Mouse (Mus musculus) forebrain, embryonic 15.5 days (tissue): ENCODE results near the gene Ssr4. TPM values are rescaled to one million over a fixed set of nuclear protein-coding genes. Genes with fewer than 3 reads are reported as not detected.

Experiments used
- ATAC-seq: fragments of 200-750 bp; cut with Nextera tagmentation; replicated peaks from 2 replicates; pipeline ENCODE4 v1.8.0; 2017; ENCODE audit warnings: mild to moderate bottlenecking, moderate TSS enrichment, moderate library complexity
- H3K27ac ChIP-seq: fragments of 300-500 bp; sonication (generic); replicated peaks from 2 replicates; pipeline ENCODE4 v1.5.1; 2015; ENCODE audit warnings: mild to moderate bottlenecking, inconsistent platforms
- H3K27me3 ChIP-seq: fragments of 300-500 bp; sonication (generic); 2 replicates; pipeline ENCODE4 v1.6.1; 2015; ENCODE audit warnings: inconsistent platforms
- H3K36me3 ChIP-seq: fragments of 300-500 bp; sonication (generic); 2 replicates; pipeline ENCODE4 v1.6.1; 2015; ENCODE audit warnings: mild to moderate bottlenecking, inconsistent platforms
- H3K4me1 ChIP-seq: fragments of 300-500 bp; sonication (generic); 2 replicates; pipeline ENCODE4 v1.6.1; 2015; ENCODE audit warnings: inconsistent platforms
- H3K4me2 ChIP-seq: fragments of 300-500 bp; sonication (generic); replicated peaks from 2 replicates; pipeline ENCODE4 v1.6.1; 2015; ENCODE audit warnings: mild to moderate bottlenecking, inconsistent platforms
- H3K4me3 ChIP-seq: fragments of 300-500 bp; sonication (generic); 2 replicates; pipeline ENCODE4 v1.5.1; 2015; ENCODE audit warnings: mild to moderate bottlenecking, inconsistent platforms
- H3K9ac ChIP-seq: fragments of 300-500 bp; sonication (generic); replicated peaks from 2 replicates; pipeline ENCODE4 v1.6.1; 2015; ENCODE audit warnings: mild to moderate bottlenecking, inconsistent platforms
- H3K9me3 ChIP-seq: fragments of 300-500 bp; sonication (generic); 2 replicates; pipeline ENCODE4 v1.6.1; 2016; ENCODE audit warnings: inconsistent platforms
- WGBS: fragments of 180-500 bp; shearing (Covaris S2); methylation state at CpG from one replicate; pipeline ENCODE4 v1.1.7; 2015; ENCODE audit warnings: mixed read lengths; 5-methylcytosine and 5-hydroxymethylcytosine counted together
- polyA plus RNA-seq: library from polyadenylated mRNA; unstranded; fragments of >200 nt; fragmentation: Nextera tagmentation; extraction: Ambion mirVana; gene quantifications from 2 replicates; pipeline ENCODE4 v1.2.1, GENCODE M21; 2015

The Ssr4 gene
- polyA plus RNA-seq, 1 experiment from 2014 or later = 126 TPM

- Histone ChIP-seq H3K27me3 (no peaks in the 10 kb centered on the region), H3K4me1 (no peaks in the 10 kb centered on the region), H3K4me3 (no peak overlapping the region), H3K4me2 (no peak overlapping the region), H3K9me3 (no peaks in the 10 kb centered on the region), H3K9ac (no peak overlapping the region), H3K27ac (no peak overlapping the region), H3K36me3 (peaks cover 17% of the 10 kb centered on the region)
- no peak; the same call in 1 of the 2 replicates for ATAC-seq
- WGBS = 74% methylated on average over 10 of the region's 10 CpGs
These were observed 11.9 kb upstream of the Ssr4 start for GRCm38 (mm10) chrX:73774802-73775483.

DNA sequence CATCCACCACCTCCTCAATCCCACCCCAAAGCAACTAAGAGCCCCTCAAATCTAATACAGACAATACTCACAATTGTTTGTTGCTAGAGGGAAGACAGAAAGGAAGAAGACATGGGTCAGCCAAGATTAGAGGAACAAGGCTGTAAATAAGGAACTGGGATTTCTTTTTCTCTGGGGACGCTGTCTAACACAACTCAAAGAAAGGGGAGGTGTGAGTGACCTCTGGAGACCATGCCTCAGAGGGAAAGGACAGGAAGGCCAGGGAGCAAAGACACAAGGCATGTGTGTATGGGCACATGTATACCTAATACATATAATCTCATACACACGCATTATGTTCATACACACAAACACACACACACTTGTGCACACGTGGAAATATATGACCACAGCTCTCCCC, 4.6 kb upstream of the Ssr4 start:
- ATAC-seq = no peak
- H3K4me3 ChIP-seq = no peak overlapping the region
- WGBS = 92% methylated on average over 3 of the region's 3 CpGs
- peaks cover 16% of the 10 kb centered on the region for H3K4me1 ChIP-seq
- H3K27ac ChIP-seq = no peak overlapping the region
- no peaks in the 10 kb centered on the region for H3K27me3 ChIP-seq
- no peak overlapping the region for H3K4me2 ChIP-seq
- no peaks in the 10 kb centered on the region for H3K9me3 ChIP-seq
- peaks cover 26% of the 10 kb centered on the region for H3K36me3 ChIP-seq
- H3K9ac ChIP-seq = no peak overlapping the region

DNA sequence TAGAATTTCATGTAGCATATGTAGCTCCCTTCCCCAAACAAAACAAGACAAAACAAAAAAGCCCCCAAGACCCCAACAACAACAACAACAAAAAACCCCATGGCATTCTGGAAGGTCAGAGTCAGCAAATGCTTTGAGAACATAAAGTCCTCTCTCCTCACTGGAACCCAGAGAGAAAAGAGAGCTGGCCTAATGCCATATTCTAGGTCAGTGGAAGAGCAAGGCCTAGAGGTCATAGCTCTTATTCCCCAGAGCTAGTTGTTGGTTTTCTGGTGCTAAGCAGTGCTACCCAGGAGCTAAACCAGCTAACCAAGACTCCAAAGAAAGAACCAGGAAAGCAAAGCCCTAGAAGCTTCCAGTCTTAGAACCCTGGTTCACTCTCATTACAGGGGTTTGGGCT, 1.2 kb upstream of the Ssr4 start:
- no peak for ATAC-seq
- H3K4me1 ChIP-seq = peaks cover 31% of the 10 kb centered on the region
- H3K27ac ChIP-seq = peak overlapping the region; percentile 91
- no peaks in the 10 kb centered on the region for H3K9me3 ChIP-seq
- peak overlapping the region; percentile 65 for H3K4me3 ChIP-seq
- no peaks in the 10 kb centered on the region for H3K27me3 ChIP-seq
- peak overlapping the region; percentile 63 for H3K9ac ChIP-seq
- H3K4me2 ChIP-seq = peak overlapping the region; percentile 50
- peaks cover 7% of the 10 kb centered on the region; the same call in 1 of the 2 replicates for H3K36me3 ChIP-seq

- no peaks in the 10 kb centered on the region for H3K27me3 ChIP-seq
- peak overlapping the region; percentile 91 for H3K27ac ChIP-seq
- no peaks in the 10 kb centered on the region for H3K9me3 ChIP-seq
- ATAC-seq = no peak; the same call in 1 of the 2 replicates
- WGBS = 33% methylated on average over 22 of the region's 22 CpGs
- H3K9ac ChIP-seq = peak overlapping the region; percentile 67
- peak overlapping the region; percentile 65 for H3K4me3 ChIP-seq
- peaks cover 31% of the 10 kb centered on the region for H3K4me1 ChIP-seq
- peak overlapping the region; percentile 50 for H3K4me2 ChIP-seq
- peaks cover 7% of the 10 kb centered on the region; the same call in 1 of the 2 replicates for H3K36me3 ChIP-seq
These were observed 364 bp downstream of the Ssr4 start for GRCm38 (mm10) chrX:73787225-73787558.

DNA sequence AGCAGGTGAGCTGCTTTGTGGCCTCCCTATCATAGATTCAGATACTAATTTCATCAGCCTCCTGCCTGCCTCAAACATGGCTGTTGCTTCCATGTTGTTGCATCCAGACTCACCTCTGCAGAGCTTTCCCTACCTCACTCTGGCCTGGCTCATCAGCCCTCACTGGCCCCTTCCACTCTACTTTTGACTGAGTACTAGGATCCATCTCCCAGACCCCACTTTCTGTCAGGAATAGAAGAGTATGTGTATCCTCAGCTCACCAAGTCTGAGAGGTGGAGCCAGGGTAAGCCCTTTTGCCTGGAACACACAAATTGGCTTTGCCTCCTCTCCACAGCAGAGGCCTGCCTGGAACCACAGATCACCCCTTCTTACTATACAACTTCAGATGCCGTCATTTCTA, 1.7 kb downstream of the Ssr4 start:
- H3K9me3 ChIP-seq = no peaks in the 10 kb centered on the region
- H3K36me3 ChIP-seq = peaks cover 7% of the 10 kb centered on the region; the same call in 1 of the 2 replicates
- H3K4me1 ChIP-seq = peaks cover 31% of the 10 kb centered on the region
- H3K9ac ChIP-seq = no peak overlapping the region
- no peaks in the 10 kb centered on the region for H3K27me3 ChIP-seq
- no peak overlapping the region for H3K27ac ChIP-seq
- ATAC-seq = no peak
- H3K4me2 ChIP-seq = 0 out of 2 replicates have a peak overlapping the region, but pooled peaks have one; percentile 50
- 81% methylated on average over 1 of the region's 1 CpGs for WGBS
- H3K4me3 ChIP-seq = no peak overlapping the region

DNA sequence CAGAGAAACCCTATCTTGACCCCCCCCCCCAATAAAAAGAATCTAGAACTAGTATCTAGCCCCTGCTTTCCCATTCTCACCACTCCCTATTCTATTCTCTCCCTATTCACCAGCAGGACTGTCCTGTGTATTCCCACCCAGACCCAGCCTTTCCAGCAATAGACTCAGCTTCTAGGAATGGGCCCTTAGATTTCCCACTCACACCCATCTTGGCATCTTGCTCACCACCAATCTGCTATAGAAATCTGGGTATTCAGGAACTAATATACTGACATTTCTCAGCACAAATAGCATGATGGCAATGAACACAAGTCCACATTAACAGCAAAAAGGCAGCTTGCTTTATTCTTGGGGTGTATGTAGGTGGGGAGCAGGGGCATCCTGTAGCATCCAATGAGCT, 6.2 kb downstream of the Ssr4 start:
- no peak for ATAC-seq
- Histone ChIP-seq H3K36me3 (peaks cover 12% of the 10 kb centered on the region; the same call in 1 of the 2 replicates), H3K27me3 (no peaks in the 10 kb centered on the region), H3K4me3 (no peak overlapping the region), H3K9ac (no peak overlapping the region), H3K27ac (no peak overlapping the region), H3K4me1 (peaks cover 10% of the 10 kb centered on the region), H3K4me2 (no peak overlapping the region), H3K9me3 (no peaks in the 10 kb centered on the region)

DNA sequence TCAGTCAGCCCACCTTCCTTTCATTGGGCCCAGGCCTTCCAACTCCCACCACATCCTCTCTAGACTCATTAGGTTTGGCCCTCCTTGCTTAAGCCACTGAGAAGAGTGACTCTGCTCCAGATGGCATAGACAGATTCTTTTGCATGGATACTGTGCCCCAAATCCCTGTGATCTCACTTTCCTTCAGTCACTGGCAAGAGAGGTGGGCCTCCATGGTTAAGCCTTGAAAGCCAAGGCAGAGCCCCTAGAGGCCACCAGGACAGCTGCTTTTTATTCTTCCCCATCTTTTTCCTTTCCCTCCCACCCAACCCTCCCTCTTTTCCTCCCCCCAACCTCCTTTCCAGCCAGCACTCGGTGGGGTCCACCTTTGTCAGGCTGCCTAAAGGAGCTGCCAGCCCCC, 6.7 kb downstream of the Ssr4 start:
- no CpG with 5 or more reads among the region's 1 CpGs for WGBS
- H3K4me1 ChIP-seq = peaks cover 6% of the 10 kb centered on the region
- no peak overlapping the region for H3K4me2 ChIP-seq
- ATAC-seq = 0 out of 2 replicates have a peak, but pooled peaks have one; percentile 21
- H3K9me3 ChIP-seq = no peaks in the 10 kb centered on the region
- H3K4me3 ChIP-seq = no peak overlapping the region
- no peak overlapping the region for H3K27ac ChIP-seq
- no peak overlapping the region for H3K9ac ChIP-seq
- H3K36me3 ChIP-seq = peaks cover 12% of the 10 kb centered on the region; the same call in 1 of the 2 replicates
- no peaks in the 10 kb centered on the region for H3K27me3 ChIP-seq

DNA sequence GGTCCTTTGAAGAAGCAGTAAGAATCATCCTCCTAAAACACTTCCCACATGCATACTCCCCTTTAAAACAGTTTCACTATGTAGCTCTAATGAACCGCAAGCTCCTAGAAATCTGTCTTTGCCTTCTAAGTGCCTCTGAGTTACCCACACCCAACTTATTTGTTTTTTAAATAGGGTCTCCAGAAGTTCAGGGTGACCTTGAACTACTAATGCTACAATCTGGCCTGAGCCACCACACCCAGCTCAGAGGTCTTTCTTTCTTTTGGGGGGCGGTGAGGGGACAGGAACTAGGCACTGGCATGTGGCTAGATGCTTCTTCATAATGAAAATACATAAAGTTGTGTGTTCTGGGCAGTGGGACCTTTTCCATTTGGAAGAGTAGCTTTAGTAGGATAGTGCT, 10.7 kb downstream of the Ssr4 start:
- WGBS = 96% methylated on average over 2 of the region's 2 CpGs
- H3K4me2 ChIP-seq = no peak overlapping the region
- H3K36me3 ChIP-seq = peaks cover 5% of the 10 kb centered on the region; the same call in 1 of the 2 replicates

DNA sequence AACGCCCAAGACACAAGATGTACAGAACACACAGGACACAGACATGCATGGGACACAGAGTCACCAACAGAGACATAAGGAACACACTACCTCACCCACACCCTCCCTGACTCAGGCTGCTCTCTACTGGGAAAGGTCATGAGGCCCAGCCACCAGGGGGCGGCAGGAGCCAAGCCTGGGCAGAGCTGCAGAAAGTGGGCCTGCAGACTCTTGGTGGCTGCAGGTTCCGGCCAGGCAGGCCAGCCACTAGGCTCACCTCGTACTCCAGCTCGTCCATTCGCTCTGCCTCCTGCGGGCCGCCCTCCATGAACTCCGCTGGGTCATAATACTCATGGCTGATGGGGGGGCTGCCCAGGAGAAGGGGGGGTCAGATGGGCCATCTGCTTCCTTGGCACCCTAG, 11.7 kb downstream of the Ssr4 start:
- WGBS = 31% methylated on average over 9 of the region's 9 CpGs
- no peak overlapping the region for H3K9ac ChIP-seq
- peak; percentile 67 for ATAC-seq
- H3K4me2 ChIP-seq = no peak overlapping the region
- H3K4me1 ChIP-seq = no peaks in the 10 kb centered on the region
- H3K4me3 ChIP-seq = no peak overlapping the region
- no peak overlapping the region for H3K27ac ChIP-seq
- H3K27me3 ChIP-seq = no peaks in the 10 kb centered on the region
- peaks cover 5% of the 10 kb centered on the region; the same call in 1 of the 2 replicates for H3K36me3 ChIP-seq
- H3K9me3 ChIP-seq = no peaks in the 10 kb centered on the region

More for the DNA sequence above, 10.7 kb downstream of the Ssr4 start:
- Histone ChIP-seq H3K4me1 (no peaks in the 10 kb centered on the region), H3K27ac (no peak overlapping the region), H3K9me3 (no peaks in the 10 kb centered on the region), H3K9ac (no peak overlapping the region), H3K27me3 (no peaks in the 10 kb centered on the region), H3K4me3 (no peak overlapping the region)
- no peak for ATAC-seq

GRCm38 (mm10) chrX:73805814-73806213, 19.0 kb downstream of the Ssr4 start:
- Histone ChIP-seq H3K27me3 (no peaks in the 10 kb centered on the region), H3K36me3 (no peaks in the 10 kb centered on the region), H3K4me3 (no peak overlapping the region), H3K9ac (no peak overlapping the region), H3K4me1 (no peaks in the 10 kb centered on the region), H3K9me3 (no peaks in the 10 kb centered on the region), H3K27ac (no peak overlapping the region; the same call in 1 of the 2 replicates), H3K4me2 (no peak overlapping the region)
- no peak for ATAC-seq
- 85% methylated on average over 1 of the region's 1 CpGs for WGBS

DNA sequence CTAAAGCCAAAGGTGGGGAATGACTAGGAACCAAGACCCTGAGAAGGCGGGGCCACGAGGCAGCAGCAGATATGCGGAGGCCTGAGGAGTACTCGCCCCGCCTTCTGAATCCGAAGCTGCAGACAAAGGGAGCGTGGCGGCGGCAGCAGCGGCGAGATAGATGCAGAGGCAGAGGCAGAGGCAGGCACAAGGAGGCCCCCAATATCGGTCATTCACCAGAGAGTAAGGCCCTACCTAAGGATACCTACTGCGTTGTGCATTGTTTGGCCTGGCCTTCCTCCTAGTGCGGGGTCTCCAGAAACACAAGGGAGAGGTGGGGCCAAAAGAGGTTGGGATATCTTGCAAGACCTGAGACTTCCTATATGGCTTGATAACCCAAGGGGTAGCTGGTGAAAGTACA, 28.2 kb downstream of the Ssr4 start:
- Histone ChIP-seq H3K4me2 (peak overlapping the region; percentile 50), H3K9ac (peak overlapping the region; percentile 56), H3K4me1 (peaks cover 5% of the 10 kb centered on the region; the same call in 1 of the 2 replicates), H3K4me3 (peak overlapping the region; percentile 39), H3K9me3 (no peaks in the 10 kb centered on the region), H3K36me3 (no peaks in the 10 kb centered on the region), H3K27ac (peak overlapping the region; percentile 66), H3K27me3 (no peaks in the 10 kb centered on the region)
- WGBS = 17% methylated on average over 14 of the region's 14 CpGs
- ATAC-seq = peak; percentile 90

GRCm38 (mm10) chrX:73816596-73817314, 29.9 kb downstream of the Ssr4 start:
- Histone ChIP-seq H3K27me3 (no peaks in the 10 kb centered on the region), H3K27ac (no peak overlapping the region), H3K9ac (no peak overlapping the region), H3K4me3 (no peak overlapping the region), H3K36me3 (no peaks in the 10 kb centered on the region), H3K4me2 (no peak overlapping the region), H3K4me1 (peaks cover 9% of the 10 kb centered on the region; the same call in 1 of the 2 replicates), H3K9me3 (no peaks in the 10 kb centered on the region)
- 55% methylated on average over 3 of the region's 3 CpGs for WGBS
- ATAC-seq = no peak
